Mouse (Mus musculus) spleen, embryonic (tissue): ENCODE measurements around the gene Kif6.

Experiments used
- CTCF ChIA-PET: fragments of 350-600 bp; sonication (Branson Sonifier 250); formaldehyde crosslinking; loops from one replicate; lab custom pipeline; 2022; lab: Charles Lee

Gene Kif6

DNA sequence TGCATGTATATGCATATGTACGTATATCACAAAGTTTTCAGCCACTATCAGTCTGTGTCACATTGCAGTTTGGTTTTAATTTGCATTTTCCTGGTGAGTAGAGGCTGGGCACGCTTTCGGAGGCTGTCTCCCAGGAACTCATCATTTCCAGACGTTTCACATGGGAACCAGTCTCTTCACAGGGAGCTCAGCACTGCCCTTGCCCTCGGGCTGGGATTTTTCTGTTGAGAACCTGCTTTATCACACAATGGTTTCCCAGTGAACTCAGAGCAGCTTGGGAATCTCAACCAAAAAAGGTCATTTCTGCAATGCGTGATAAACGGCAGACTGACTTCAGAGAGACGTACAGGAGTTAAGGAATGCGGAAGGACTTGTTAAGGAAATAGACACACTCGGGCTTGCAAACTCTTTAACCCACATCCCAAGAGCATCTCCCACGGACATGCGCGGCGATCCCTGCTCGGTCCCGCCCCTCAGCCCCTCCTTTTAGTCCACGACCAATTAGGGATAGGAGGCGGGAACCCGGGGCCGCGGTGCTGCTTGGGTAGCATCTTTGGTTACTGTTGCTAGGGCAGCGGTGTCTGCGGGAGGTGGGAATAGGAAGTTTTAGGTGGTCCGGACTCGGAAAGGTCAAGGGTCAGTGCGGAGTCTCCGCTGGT is at the start of gene Kif6:
Gene Kif6, plus strand, starts transcription at position 560 of the 659 bp plus-strand sequence.
- CTCF ChIA-PET = no interaction called here

DNA sequence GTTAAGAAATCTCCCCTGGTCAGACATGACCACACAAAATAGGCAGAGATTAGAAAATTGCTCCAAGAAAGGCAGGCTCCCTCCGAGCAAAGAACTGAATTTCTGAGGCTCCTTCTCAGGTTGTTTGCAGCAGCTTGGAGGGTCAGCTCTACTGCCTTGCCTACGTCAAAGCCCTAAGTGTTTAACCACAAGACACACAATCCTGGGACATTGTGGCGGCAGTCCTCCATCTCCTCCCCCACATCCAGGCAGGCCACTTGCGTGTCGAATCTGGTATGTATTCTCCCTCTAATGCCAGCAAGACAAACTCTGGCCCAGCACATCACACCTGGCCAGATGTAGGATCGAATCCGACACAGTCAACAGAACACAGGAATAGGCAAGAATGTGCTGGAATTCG is 46.2 kb upstream of the Kif6 start:
- CTCF ChIA-PET = no interaction called here

DNA sequence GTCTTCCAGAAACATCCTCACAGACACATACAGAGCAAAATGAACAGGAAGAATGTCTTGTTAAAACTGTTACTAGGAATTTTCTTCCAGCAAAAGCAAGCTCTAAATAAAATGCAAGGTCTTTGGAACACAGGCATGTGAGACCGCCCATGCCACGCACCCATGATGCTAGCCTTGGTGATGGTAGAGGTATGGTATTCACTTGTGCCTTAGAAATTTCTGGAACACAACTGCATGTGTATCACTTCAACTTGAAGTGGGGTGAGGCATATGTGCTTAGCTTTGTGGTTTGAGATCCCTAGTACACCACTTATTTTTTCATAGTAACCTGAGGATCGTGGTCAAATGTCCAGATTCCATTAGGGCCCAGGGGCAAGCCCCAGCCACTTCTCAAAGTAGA is 37.6 kb upstream of the Kif6 start:
- CTCF ChIA-PET = no interaction called here

DNA sequence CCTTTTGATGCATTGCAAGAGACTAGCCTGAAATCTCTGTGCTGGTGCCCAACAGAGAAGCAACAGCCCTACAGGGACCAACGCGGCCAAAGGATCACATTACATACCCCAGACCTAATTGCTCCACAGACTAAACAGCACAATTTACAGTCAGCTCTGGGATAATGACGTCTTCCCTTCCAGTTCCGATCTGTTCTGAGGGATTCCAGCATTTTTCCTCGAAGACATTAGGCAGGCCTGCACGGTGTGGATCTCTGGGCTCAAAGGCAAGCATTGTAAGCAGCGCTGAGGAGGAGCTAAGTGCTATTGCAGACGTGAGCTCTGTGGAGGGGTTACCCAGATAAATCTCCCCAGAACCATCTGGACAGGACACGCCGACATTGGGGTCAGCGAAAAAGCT is 32.5 kb upstream of the Kif6 start:
- CTCF ChIA-PET = no interaction called here

DNA sequence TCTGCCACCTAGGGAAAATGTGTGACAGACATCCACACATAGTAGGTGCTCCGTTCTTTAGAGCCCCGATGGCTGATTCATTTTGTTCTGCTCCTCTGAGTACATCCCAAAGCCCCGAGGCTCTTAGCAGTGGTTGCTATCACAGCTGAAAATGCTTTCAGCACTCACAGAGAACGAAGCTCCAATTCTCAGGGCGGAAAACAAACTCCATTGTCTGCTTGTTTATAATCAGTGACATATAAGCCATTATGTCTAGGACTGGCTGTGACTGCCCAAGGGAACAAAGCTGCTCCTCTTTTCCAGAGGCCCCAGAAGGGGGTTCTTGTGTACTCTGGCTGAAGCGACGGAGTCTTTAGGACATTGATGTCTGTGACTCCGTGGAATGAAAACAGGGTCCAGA is 24.9 kb upstream of the Kif6 start:
- CTCF ChIA-PET = no interaction called here

DNA sequence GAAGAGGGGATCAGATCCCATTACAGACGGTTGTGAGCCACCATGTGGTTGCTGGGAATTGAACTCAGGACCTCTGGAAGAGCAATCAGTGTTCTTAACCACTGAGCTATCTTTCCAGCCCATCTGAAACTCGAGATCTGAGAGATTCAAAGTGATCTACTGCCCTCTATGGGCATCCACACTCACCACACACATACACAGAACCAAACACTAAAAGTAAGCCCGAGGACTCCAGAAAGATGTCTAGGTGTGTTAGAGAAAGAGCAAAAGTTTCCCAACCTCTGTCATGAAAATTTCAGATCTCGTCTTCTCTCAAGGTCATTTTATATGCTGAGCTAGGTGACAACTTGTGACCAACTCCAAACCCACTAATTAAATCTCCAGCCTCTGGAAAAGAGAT is 9.5 kb upstream of the Kif6 start:
- CTCF ChIA-PET = no interaction called here

DNA sequence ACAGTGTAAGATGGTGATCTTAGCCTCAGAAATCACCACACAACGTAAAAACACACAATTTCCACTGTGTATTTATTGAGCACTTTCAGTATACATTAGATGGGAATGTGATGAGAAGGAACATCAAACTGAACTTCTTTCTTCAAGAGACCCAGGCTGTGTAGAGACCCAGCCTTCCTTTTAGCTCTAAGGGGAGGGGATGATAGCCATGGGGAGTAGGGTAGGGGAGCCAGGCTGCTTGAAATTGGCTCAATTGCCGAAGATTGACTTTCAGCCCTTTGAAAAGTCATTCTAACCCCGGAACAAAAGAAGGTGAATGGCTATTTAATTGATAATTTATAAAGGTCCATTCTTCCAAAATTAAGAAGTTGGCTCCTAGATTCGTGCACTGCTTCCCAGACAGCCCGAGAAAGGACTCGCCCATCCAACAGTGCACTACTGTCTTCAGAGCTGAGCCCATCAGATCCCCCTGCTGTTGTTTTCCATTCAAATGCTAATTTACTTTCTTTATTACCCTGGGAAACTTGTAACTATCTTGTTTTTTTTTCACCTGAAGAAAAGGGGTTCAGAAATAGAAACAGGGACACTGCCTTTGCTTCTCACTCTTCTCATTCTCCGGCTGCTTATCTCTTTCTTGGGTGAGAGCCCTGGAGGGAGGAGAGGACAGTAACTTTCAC is 7.4 kb upstream of the Kif6 start:
- CTCF ChIA-PET = no interaction called here

DNA sequence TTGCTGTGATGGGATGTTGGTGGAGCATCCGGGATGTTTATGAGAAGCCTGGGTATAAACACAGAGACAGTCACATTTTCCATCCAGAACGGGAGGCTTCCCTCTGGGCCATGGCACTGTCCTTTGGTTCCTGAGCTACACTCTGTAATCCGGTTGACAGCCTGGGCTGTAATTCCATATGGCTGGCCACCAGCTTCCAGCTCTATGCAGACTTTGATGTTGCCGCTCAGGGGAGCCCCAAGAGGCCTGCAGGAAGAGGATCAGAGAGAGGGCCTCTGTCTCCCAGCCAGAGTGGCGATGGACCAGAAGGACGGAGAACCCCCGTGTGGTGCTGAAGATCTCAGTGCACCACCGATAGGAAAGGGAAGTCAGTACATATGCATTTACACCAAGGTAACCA is 4.6 kb upstream of the Kif6 start:
- CTCF ChIA-PET = no interaction called here

DNA sequence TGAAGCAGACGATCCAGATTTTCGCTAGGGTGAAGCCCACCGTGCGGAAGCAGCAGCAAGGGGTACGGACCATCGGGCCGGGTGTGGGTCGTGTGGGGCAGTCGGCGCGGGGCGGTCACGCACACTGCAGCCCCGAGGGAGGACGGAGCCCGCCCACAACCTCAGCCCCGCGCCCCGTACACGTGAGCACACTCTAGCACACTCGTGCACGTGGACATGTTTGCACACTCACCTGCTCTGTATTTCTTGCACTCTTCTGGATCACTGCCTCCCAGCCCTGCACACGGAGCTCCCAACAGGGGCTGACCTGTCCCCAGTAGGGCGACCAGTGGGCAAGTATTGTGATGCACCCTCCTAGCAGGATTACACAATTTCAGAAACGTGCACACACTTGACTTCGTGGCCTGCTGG is 310 bp downstream of the Kif6 start:
- CTCF ChIA-PET = no interaction called here

DNA sequence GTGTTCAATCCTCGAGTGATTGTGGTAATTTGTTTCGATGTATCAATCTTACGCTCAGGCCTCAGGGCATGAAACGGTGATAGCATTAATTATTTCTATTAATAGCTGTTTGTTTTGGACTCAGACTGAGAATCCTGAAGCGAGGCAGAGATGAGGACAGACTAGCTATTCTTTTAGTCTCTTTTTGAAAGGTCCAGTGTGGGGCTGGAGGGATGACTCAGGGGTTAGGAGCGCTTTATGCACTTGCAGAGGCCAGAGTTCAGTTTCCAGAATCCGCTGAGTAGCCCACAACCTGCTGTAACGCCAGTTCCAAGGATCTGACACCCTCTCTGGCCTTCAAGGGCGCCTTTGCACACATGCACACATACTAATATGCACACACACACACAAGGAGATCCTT is 9.6 kb downstream of the Kif6 start:
- CTCF ChIA-PET = no interaction called here

DNA sequence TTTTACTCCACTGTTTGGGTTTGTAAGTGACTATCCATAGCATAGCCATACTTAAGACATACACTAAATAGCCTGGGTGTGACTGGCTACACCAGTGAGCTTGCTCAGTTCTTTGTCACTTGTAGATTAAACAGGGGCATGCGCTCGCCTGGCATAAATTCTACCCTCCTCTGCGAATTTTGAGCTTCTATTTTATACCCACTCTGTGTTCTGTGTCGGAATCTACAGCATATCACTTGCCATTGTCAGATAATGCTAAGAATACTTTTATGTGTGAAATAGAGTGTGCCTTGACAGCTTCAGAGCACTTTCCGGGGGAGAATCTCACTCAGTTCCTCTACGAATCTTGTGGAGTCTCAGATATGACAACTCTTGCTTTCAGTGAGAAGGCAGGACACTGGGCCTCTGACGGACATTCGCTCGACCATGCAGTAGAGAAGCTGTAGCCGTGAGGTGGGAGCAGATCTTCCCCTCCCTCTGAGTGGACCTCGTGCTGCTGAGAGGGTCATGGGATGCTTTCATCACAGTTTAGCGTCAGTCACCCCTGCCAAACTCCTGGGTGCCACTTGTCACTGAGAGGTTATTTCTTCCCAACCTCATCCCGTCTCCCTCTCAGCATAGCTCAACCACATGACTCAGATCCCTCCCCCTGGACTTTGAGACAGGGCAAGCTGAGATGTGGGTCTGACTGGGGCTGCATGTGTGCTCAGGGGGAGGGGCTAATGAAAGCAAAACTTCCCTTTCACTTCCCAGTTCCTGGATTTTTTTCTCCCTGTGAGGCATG is 12.3 kb downstream of the Kif6 start:
- CTCF ChIA-PET = no interaction called here

DNA sequence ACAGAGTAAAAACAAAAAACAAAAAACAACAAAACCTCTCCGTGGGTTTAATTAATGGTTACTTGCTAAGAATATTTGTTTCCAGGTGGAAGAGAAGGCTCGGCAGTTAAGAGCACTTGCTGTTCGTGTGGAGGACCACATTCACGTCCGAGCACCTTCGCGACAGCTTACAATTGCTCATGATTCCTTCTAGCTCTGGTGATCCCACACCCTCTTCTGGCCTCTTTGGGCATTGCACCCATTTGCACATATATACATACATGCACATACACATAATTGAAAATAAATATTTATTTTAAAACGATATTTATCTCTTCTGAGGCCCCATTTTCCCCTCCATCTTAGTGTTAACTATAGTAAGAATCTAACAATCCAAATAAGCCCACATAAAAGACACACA is 13.9 kb downstream of the Kif6 start:
- CTCF ChIA-PET = no interaction called here

DNA sequence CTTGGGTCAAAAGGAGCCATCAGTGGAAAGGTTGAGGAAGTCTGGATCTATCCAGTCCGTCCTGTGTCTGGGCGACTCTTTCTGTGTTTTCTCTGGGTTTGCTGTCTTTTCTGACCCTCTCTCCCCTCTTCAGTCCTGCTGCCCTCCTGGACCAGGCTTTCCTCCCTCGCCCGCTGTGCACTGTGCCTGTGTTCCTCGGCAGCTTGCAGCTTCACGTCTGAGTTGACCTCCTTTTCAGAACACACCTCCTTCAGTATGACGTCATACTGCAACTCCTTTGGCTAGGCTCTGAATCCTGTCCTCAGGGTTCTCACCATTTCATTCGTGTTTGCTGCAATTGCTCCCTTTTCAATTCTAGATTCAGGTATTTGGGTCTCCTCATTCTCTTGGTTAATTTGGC is 18.1 kb downstream of the Kif6 start:
- CTCF ChIA-PET = no interaction called here

DNA sequence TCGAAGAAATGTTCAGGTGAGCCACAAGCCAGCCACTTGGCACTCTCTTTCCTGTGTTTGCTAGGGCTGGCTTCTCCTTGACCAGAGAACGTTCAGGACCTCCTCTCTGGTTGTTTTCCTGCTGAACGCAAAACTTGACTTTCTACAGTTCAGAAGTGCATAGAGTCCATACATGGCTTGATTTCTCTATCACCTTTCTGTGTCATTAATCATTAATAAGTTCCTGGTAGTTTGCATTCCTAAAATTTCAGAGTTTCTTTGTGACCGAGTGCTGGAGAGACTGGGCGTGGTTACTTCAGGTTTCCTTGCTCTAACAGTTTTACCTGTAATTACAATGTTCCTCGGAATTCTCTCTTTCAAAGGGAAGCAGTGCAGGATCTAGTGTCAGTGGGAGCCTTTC is 27.0 kb downstream of the Kif6 start:
- CTCF ChIA-PET = no interaction called here

DNA sequence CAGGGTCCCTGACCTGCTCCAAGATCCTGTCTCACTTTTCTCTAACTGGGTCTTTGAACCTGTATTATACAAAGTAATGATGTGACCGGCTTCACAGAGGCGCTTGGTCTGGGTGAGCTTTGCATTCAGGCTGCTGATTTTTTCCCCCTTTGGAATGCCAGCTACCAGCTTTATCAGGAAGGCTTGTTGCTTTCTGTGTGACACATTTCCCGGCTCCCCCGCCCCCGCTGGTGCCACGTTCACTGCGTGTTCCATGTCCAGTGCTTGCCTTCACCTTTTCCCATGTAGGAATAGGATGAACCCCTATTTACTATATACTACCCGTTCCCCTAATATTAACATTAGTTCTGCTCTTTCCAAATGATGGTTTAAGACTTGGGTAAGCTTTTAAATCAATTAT is 27.4 kb downstream of the Kif6 start:
- CTCF ChIA-PET = no interaction called here

DNA sequence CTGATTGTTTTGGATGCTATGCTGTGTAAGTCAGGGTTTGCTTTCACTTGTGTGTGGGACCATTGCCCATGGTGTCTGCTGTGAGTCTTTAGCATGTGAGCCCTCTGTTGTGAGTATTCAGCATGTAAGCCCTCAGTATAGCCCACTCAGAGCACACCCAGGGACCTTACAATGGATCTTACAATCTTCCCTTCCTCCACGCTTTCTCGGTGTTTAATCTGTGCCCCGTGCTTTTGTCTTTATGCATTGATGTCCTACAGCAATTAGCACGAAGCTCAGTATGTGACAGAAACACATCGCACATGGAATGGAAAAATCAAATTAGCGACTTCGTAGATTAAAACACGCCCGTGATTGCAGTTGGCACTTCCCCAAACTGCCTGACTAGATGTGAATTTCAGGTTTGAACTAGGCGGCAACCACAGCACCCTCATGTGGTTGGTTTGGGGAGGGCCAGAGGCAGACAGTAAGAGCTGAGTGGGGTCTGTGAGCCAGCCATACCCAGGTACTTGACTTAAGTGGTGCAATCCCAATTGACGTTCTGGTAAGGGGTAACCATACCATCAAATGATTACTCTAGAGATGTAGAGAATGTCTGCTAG is 28.1 kb downstream of the Kif6 start:
- CTCF ChIA-PET = no interaction called here

DNA sequence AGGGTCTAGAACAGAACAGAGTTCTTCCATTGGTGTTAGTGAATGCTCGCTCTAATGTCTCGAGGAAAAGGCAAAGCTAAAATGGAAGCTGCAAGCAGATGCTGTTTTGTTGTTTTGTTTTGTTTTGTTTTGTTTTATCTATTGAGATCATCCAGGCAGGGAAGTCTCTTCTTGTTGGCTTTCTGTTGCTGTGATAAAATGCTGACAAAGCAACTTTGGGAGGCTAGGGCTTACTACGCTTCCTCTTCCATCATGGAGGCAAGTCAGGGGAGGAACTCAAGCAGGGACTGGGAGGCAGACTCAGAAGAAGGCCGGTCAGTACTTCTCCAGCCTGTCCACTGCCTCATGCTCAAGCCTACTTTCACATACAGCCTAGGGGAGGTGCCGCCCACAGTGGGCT is 31.3 kb downstream of the Kif6 start:
- CTCF ChIA-PET = no interaction called here

DNA sequence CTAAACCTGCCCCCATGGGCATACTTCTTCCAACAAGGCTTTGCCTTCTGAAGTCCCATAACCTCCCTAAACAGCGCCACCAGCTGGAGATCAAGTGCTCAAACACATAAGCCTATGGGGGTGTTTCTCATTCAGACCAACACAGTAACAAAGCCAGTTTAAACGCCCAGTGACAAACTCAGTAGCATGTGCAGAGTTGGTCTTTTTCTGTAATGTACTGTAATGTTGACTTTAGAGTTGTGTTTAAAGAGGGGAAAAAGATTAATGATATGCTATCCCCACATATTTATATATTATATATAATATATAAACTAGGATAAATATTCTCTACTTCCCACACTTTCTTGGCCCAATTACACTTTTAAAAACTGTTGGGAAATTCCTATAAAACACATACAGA is 34.0 kb downstream of the Kif6 start:
- CTCF ChIA-PET = no interaction called here

DNA sequence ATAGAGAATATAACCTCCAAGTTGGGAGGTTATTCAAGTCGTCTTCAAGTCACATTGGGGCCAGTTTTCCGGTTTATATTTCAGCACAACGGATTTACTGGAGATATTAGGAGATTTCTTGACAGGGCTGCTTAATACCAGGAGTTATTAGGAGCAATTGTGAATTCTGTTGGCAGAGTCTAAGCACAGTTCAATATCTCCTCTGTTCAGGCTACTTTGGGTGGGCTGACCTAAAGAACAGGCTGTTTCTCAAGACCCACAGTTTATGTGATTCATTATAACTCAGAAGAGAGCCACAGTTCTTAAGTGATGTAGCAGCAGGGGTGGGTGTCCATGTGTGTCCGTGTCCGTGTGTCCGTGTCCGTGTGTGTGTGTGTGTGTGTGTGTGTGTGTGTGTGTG is 34.5 kb downstream of the Kif6 start:
- CTCF ChIA-PET = no interaction called here

DNA sequence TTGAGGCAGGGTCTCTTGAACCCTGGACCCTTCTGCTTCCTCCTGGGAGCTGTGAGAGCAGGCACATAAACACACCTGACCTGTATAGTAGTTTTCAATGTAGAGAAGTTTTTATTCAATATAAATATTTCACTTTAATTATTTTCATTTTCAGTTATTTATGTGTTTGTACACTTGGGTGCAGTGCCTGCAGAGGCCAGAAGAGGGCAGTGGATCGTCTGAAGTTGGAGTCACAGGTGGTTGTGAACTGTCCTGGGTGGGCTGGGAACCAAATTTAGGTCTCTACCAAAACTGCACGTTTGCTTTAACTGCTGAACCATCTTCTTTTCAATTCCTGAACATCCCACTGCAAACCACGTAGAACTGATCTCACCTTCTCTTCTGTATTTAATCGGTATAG is 35.4 kb downstream of the Kif6 start:
- CTCF ChIA-PET = no interaction called here

DNA sequence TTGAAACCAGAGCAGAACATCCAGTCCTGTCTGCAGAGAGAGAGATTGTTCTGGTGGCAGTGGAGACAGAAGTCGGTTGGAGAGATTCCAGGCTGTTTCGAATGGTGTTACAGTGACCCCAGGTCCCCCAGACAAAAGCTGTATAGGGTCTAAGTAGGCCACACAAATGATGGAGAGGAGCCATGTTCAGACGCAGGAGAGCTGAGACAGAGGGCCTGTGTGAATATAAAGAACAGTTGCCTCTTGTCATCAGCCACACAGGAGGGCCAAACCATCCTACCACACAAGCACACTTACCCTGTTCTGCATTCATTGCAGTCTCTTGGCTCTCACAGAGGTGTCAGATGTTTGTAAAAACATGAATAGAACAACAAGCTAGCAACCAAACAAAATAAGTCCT is 37.4 kb downstream of the Kif6 start:
- CTCF ChIA-PET = no interaction called here

DNA sequence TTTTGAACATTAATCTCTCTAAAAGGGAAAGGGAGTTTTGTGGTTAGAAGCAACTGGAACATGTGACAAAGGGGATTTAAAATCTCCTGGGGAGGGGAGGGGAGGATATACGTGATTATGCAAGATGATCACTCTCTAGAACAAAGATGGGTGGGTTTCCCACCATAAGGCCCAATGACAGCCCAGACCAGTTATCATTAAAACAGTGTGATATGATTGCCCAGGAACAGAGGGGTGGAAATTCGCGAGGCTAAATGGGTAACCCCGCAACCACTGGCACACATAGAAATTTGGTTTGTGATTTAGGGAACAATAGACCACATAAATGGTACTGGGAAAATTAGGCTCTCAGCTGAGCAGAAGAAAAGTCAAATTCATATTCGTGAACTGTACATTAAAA is 37.9 kb downstream of the Kif6 start:
- CTCF ChIA-PET = no interaction called here

DNA sequence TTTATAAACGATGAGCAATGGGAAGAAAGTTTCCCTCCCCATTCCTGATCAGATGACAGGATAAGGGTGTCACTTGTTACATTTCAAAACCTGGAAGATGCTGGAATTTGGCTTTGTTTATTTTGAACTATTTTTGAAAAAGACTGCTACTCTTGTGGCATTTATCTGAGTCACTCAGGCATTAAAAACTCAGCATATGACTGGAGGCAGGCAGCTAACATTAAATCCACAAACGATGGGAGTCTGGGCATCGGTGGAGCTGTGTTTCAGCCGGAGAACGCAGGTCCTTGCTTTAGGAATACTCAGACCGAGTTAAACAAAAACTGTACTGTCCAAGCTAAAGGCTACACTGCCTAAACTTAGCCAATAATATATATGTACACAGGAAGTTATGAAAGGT is 46.7 kb downstream of the Kif6 start:
- CTCF ChIA-PET = no interaction called here
